Mouse (Mus musculus) liver, embryonic 15.5 days (tissue): Measurements from ENCODE around the gene Npr2. TPM values are rescaled to one million over a fixed set of nuclear protein-coding genes. Genes with fewer than 3 reads are reported as not detected.

Experiments used
- ATAC-seq: fragments of 200-750 bp; cut with Nextera tagmentation; 2 replicates; pipeline ENCODE4 v1.8.0; 2017; ENCODE audit warnings: moderate number of reproducible peaks, mild to moderate bottlenecking, moderate library complexity; ENCODE audit not compliant: insufficient read depth
- H3K27ac ChIP-seq: fragments of 300-500 bp; sonication (generic); replicated peaks from 2 replicates; pipeline ENCODE4 v1.5.1; 2015; ENCODE audit warnings: mild to moderate bottlenecking, inconsistent platforms
- H3K27me3 ChIP-seq: fragments of 300-500 bp; sonication (generic); 2 replicates; pipeline ENCODE4 v1.6.1; 2015; ENCODE audit warnings: mild to moderate bottlenecking, inconsistent platforms
- H3K36me3 ChIP-seq: fragments of 300-500 bp; sonication (generic); replicated peaks from 2 replicates; pipeline ENCODE4 v1.6.1; 2015; ENCODE audit warnings: moderate library complexity, mild to moderate bottlenecking, inconsistent platforms
- H3K4me1 ChIP-seq: fragments of 300-500 bp; sonication (generic); replicated peaks from 2 replicates; pipeline ENCODE4 v1.6.1; 2015; ENCODE audit warnings: inconsistent platforms
- H3K4me2 ChIP-seq: fragments of 300-500 bp; sonication (generic); 2 replicates; pipeline ENCODE4 v1.6.1; 2015; ENCODE audit warnings: moderate library complexity, mild to moderate bottlenecking, inconsistent platforms
- H3K4me3 ChIP-seq: fragments of 300-500 bp; sonication (generic); replicated peaks from 2 replicates; pipeline ENCODE4 v1.5.1; 2015; ENCODE audit warnings: mild to moderate bottlenecking, inconsistent platforms
- H3K9ac ChIP-seq: fragments of 300-500 bp; sonication (generic); 2 replicates; pipeline ENCODE4 v1.6.1; 2015; ENCODE audit warnings: moderate library complexity, mild to moderate bottlenecking, inconsistent platforms
- H3K9me3 ChIP-seq: fragments of 300-500 bp; sonication (generic); replicated peaks from 2 replicates; pipeline ENCODE4 v1.6.1; 2016; ENCODE audit warnings: inconsistent platforms
- WGBS: fragments of 180-500 bp; shearing (Covaris S2); methylation state at CpG from one replicate; pipeline ENCODE4 v1.1.7; 2015; ENCODE audit warnings: mixed read lengths; ENCODE audit not compliant: insufficient replicate concordance; 5-methylcytosine and 5-hydroxymethylcytosine counted together
- polyA plus RNA-seq: library from polyadenylated mRNA; unstranded; fragments of >200 nt; fragmentation: Nextera tagmentation; extraction: Ambion mirVana; gene quantifications from 2 replicates; pipeline ENCODE4 v1.2.1, GENCODE M21; 2015

Npr2 gene
- 0.70 and 0.88 TPM in 2 replicates for polyA plus RNA-seq

DNA sequence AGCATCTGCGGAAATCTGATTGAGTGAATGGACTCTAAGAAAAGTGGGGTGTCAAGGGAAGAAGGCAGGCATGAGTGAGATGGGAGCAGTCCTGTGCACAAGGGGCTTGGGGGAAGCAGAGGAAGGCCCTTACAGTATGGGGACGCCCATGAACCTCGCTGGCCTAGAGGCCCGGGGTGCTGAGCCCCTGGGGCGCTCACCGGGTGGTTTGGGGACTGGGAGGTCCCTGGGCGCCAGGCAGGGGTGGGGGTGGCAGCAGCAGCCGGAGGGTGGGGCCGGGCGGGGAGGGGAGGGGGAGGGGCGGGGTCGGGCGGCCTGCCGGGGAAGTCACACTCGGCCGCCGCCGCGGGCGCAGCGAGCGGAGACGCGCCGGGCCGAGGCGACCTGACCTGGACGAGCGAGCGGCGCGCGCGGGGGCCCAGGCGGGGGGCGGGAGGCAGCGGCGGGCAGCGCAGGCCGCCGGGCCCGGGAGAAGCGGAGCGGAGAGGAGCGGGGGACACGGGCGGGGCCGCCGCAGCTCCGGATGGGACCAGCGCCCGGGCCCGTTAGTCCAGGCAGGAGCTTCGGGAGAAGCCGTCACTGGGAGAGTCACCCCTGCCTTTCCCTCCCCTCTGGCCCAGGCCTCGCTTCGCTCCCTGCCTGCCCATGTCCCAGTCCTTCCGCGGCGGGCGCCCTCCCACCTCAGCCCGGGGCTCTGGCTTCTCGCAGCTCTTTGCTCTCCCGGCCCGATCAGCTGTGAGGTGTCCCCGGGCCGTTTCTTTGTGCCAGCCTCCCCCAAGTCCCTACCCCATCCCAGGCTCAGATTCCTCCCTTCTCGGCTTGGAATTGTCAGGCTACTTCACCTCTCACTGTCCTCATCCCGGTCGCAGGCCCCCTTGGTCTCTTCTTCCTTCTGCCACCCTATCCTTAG, at the start of gene Npr2:
Npr2 (plus strand) TSS at position 890 of the 910 bp plus-strand sequence.
- no peaks in the 10 kb centered on the region for H3K9me3 ChIP-seq
- H3K4me1 ChIP-seq = peaks cover 24% of the 10 kb centered on the region
- H3K27me3 ChIP-seq = peaks cover 53% of the 10 kb centered on the region
- H3K4me3 ChIP-seq = peak within 1 kb of the TSS; percentile 56
- H3K4me2 ChIP-seq = peak within 1 kb of the TSS; percentile 80
- no peaks in the 10 kb centered on the region for H3K36me3 ChIP-seq
- no peak within 1 kb of the TSS for H3K27ac ChIP-seq
- H3K9ac ChIP-seq = peak within 1 kb of the TSS; percentile 46; the same call in 1 of the 2 replicates
- ATAC-seq = no peak
- WGBS = 2% methylated on average over 47 of the region's 70 CpGs

DNA sequence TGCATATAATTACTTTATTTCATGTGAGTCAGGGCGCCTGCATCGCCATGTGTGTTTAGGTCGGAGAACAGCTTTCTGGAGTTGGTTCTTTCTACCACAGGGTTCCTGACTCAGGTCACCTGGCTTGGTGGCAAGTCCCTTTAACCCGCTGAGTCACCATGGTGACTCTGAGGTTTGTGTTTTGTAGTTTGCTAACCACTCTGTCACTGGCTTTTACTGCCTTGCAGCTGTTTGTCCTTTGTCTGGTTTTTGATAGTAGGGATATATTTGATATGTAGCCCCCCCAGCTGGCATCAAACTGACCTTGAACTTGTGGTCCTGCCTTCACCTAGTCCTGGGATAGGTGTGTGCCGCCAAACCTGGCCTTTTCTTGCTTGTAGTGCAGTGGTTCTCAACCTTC, 49.5 kb upstream of the Npr2 start:
- peaks cover 35% of the 10 kb centered on the region for H3K4me1 ChIP-seq
- no peak overlapping the region for H3K9ac ChIP-seq
- no peak for ATAC-seq
- H3K4me2 ChIP-seq = no peak overlapping the region
- H3K27me3 ChIP-seq = 0 out of 2 replicates have a peak, but pooled peaks cover 3% of the 10 kb centered on the region
- H3K4me3 ChIP-seq = no peak overlapping the region
- no peak overlapping the region for H3K27ac ChIP-seq
- no peaks in the 10 kb centered on the region for H3K9me3 ChIP-seq
- 70% methylated on average over 5 of the region's 5 CpGs for WGBS
- peaks cover 47% of the 10 kb centered on the region for H3K36me3 ChIP-seq

DNA sequence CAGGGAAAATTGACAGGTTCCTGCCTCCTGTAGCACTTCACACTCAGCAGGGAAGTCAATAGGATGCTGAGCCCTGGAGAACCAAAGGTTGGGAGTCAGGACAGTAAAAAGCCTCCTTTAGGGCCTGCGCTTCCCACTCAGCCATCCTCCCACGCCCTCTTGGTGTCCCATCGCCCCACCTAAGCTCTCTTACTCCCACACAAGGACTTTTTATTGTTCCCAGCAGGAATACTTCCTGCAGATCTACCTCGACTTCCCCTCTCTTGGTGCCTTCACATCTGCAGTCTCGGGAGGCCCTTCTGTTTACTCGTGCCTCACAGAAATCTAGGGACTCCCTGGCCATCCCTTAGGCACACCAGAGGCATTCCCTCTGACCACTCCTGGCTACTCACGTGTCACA, 48.3 kb upstream of the Npr2 start:
- H3K4me1 ChIP-seq = peaks cover 36% of the 10 kb centered on the region
- no peak overlapping the region for H3K4me2 ChIP-seq
- H3K9ac ChIP-seq = no peak overlapping the region
- no peak overlapping the region for H3K27ac ChIP-seq
- H3K27me3 ChIP-seq = 0 out of 2 replicates have a peak, but pooled peaks cover 3% of the 10 kb centered on the region
- peaks cover 47% of the 10 kb centered on the region for H3K36me3 ChIP-seq
- no peaks in the 10 kb centered on the region for H3K9me3 ChIP-seq
- 73% methylated on average over 7 of the region's 7 CpGs for WGBS
- no peak overlapping the region for H3K4me3 ChIP-seq
- ATAC-seq = no peak

DNA sequence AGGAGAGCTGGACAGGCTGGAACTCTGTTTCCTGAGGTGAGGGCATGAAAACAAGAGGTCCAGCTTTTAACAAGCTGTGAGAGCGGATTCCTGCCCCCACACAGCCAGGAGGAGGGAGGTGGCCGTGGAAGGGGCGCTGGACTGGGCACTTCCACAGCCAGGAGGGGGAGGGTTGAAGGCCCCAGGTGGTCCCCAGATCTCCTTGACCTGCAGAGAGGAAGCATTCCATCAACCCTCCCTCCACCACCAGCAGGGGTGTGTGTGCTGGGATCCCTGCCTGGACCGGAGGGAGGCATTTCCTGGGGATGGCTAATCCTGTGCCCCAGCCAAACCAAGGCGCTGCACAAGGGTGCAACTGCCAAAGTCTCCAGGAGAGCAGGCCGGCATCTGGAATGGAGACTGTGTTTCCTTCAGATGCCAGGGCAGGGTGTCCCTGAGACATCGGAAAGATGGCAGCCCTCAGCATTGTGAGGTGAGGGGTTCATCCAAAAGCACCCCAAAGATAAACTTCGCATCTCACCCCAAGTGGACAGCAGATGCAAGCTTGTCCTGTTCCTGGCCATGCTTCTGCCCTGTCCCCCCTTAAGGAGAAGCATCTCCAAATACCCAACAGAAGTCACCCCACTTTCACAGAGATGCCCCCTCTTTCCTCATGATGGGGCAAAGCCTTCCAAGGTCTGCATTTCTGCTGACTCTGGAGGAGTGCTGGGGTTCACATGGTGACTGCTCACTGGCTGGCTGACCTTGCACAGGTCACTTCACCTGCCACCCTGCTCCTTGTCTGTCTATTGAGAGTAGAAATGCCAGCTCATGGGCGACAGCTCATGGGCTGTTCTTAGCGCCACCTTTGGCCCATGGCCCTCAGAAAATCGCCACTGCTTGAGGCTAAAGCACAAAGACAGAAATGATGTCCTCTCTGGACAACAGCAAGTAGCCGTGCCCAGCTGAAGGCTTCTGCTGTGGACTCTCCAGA, 47.0 kb upstream of the Npr2 start, which contains the start of gene Msmp:
Msmp (minus strand) TSS at position 51 of the 973 bp plus-strand sequence.
- ATAC-seq = no peak
- 0 out of 2 replicates have a peak, but pooled peaks cover 3% of the 10 kb centered on the region for H3K27me3 ChIP-seq
- H3K27ac ChIP-seq = no peak within 1 kb of the TSS
- peaks cover 47% of the 10 kb centered on the region for H3K36me3 ChIP-seq
- no peaks in the 10 kb centered on the region for H3K9me3 ChIP-seq
- peaks cover 33% of the 10 kb centered on the region for H3K4me1 ChIP-seq
- no peak within 1 kb of the TSS for H3K4me2 ChIP-seq
- no peak within 1 kb of the TSS for H3K4me3 ChIP-seq
- no peak within 1 kb of the TSS for H3K9ac ChIP-seq
- WGBS = 74% methylated on average over 12 of the region's 12 CpGs

DNA sequence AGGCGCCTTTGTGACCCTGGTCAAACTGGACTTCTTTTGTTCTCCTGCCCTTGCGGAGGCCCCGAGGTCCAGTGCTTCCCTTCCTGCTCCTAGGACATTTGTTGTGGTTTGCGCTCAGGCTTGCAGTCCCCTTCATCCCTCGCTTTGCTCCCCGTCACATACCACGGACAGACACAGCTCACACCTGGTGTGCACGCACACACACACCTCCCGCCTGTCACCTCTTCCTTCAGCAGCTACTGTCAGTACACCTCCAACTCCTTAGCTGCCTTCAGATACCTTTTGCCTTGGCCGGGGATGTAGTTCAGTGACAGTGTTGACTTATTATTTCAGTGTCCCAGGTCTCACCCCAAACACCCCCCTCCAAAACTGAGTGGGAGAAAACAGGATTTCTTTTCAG, 46.1 kb upstream of the Npr2 start:
- no peak for ATAC-seq
- H3K36me3 ChIP-seq = peaks cover 42% of the 10 kb centered on the region
- H3K27ac ChIP-seq = no peak overlapping the region
- no peaks in the 10 kb centered on the region for H3K9me3 ChIP-seq
- 0 out of 2 replicates have a peak, but pooled peaks cover 3% of the 10 kb centered on the region for H3K27me3 ChIP-seq
- H3K4me3 ChIP-seq = no peak overlapping the region
- peaks cover 29% of the 10 kb centered on the region for H3K4me1 ChIP-seq
- H3K9ac ChIP-seq = no peak overlapping the region
- 72% methylated on average over 10 of the region's 10 CpGs for WGBS
- H3K4me2 ChIP-seq = no peak overlapping the region

DNA sequence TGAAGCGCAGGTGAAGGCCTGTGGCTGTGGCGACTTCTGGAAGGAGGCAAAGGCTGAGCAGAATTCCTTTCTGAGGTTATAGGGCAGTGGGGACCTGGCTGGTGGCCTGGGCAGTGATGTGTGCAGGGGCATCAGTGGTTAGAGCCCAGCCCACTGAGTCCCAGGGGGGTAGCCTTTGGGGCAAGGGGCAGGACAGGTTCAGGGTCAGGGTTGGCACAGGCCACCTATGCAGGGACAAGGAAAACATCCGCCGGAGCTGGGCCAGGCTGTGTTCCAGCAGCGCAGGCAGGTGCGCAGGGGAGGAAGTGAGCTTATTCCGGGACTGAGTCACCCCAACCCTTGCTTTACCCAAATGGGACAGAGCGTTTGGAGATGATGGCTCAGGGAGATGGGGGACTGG, 45.3 kb upstream of the Npr2 start:
- H3K4me2 ChIP-seq = no peak overlapping the region
- WGBS = 72% methylated on average over 8 of the region's 8 CpGs
- peaks cover 34% of the 10 kb centered on the region for H3K4me1 ChIP-seq
- H3K9me3 ChIP-seq = no peaks in the 10 kb centered on the region
- H3K4me3 ChIP-seq = no peak overlapping the region
- H3K27ac ChIP-seq = no peak overlapping the region
- no peak overlapping the region for H3K9ac ChIP-seq
- ATAC-seq = no peak
- H3K36me3 ChIP-seq = peaks cover 35% of the 10 kb centered on the region
- H3K27me3 ChIP-seq = 0 out of 2 replicates have a peak, but pooled peaks cover 3% of the 10 kb centered on the region

DNA sequence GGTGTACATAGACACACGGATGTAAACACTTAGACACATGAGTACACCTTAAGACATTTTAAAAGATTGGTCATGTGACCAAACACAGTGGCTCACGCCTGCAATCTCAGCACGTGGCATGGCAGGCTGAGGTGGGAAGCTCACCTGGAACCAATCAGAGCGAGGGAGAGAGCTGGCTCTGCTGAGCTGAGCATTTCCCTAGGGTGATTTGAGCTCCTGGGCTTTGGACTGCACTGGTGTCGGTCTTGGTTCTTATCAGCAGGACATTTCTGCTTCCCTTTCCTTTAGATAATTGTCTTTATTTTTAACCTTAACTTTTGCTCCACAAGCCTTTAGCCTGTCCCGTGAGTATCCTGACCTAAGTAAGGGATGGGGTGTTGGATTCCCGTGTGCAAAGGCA, 44.1 kb upstream of the Npr2 start:
- Histone ChIP-seq H3K4me2 (peak overlapping the region; percentile 21; the same call in 1 of the 2 replicates), H3K36me3 (peaks cover 22% of the 10 kb centered on the region), H3K9me3 (no peaks in the 10 kb centered on the region), H3K27me3 (0 out of 2 replicates have a peak, but pooled peaks cover 3% of the 10 kb centered on the region), H3K4me3 (no peak overlapping the region), H3K27ac (no peak overlapping the region), H3K9ac (no peak overlapping the region), H3K4me1 (peaks cover 35% of the 10 kb centered on the region)
- 13% methylated on average over 7 of the region's 7 CpGs for whole genome bisulfite sequencing
- ATAC-seq = peak; percentile 33; the same call in 1 of the 2 replicates

DNA sequence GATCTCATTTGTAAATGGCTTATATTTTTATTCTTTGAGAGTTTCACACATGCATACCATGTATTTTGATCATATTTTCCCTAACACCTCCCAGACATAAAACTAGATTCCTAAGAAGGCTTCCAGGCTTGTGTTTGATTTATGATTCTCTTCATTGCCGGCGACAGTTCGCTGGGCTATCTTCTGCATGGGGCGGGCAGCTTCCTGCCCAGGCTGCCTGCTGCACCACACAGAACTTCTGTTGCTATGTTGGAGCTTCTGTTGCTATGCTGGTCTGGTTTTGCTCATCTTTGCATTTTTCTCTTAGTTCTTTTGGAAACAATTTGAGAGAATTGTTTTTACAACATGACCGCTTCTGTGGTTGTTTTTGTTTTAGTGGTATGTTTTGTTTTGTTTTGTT, 40.2 kb upstream of the Npr2 start:
- no peak overlapping the region for H3K27ac ChIP-seq
- H3K36me3 ChIP-seq = no peaks in the 10 kb centered on the region
- no peak overlapping the region for H3K4me2 ChIP-seq
- H3K9me3 ChIP-seq = no peaks in the 10 kb centered on the region
- WGBS = 28% methylated on average over 5 of the region's 5 CpGs
- no peak overlapping the region for H3K9ac ChIP-seq
- H3K4me1 ChIP-seq = peaks cover 39% of the 10 kb centered on the region
- no peak for ATAC-seq
- no peaks in the 10 kb centered on the region for H3K27me3 ChIP-seq
- H3K4me3 ChIP-seq = no peak overlapping the region

DNA sequence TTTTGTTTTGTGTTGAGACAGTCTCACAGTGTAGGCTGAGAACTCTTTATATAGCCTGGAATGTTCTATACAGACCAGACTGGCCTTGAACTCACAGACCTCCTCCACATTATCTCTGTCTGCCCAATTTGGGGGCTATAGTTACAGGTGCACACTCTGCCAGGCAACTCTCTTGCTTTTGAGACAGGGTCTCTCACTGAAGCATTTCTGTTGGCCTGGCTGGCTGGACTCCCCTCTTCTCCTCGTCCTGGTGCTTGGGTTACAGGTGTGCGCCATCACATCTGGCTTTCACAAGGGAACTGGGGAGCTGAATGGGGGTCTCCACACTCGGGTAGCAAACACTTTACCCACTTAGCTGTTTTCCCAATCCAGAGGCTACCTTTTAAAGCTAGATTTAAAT, 39.8 kb upstream of the Npr2 start:
- ATAC-seq = no peak
- no peak overlapping the region for H3K9ac ChIP-seq
- peaks cover 39% of the 10 kb centered on the region for H3K4me1 ChIP-seq
- no peak overlapping the region for H3K4me2 ChIP-seq
- no peaks in the 10 kb centered on the region for H3K9me3 ChIP-seq
- H3K27ac ChIP-seq = no peak overlapping the region
- H3K27me3 ChIP-seq = no peaks in the 10 kb centered on the region
- no peaks in the 10 kb centered on the region for H3K36me3 ChIP-seq
- no peak overlapping the region for H3K4me3 ChIP-seq
- WGBS = 62% methylated on average over 3 of the region's 3 CpGs

DNA sequence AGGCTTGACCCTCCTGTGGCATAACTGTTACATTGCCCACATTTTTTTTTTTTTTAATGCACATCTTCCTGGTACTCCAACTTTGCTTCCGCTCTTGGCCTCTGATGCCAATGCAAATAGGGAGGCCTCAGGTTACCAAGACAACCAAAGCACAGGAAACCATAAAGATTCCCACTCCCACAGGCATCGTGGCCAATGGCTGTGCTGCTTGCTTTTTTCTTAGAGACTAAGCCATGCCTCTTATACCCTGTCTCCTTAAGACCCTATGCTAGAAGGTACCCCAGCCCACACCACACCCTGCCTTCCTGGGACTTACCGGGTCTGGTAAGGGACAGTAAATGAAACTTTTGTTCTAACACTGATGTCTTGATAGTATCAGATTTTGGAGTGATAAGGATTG, 38.3 kb upstream of the Npr2 start:
- H3K9ac ChIP-seq = no peak overlapping the region
- no peaks in the 10 kb centered on the region for H3K9me3 ChIP-seq
- H3K4me1 ChIP-seq = peaks cover 41% of the 10 kb centered on the region
- no peak overlapping the region for H3K27ac ChIP-seq
- H3K4me2 ChIP-seq = no peak overlapping the region
- 59% methylated on average over 3 of the region's 3 CpGs for WGBS
- no peaks in the 10 kb centered on the region for H3K27me3 ChIP-seq
- H3K4me3 ChIP-seq = no peak overlapping the region
- ATAC-seq = no peak
- no peaks in the 10 kb centered on the region for H3K36me3 ChIP-seq
